Mouse (Mus musculus): Measurements from ENCODE around the gene Kif16b.

GRCm38 (mm10) chr2:142813033-142813432 is 88.3 kb downstream of the Kif16b start:
- TF ChIP-seq CTCF (IDR thresholded peaks at IDR 0.05; ENCODE audit: low read depth, low read length) (peak; percentile 50), POLR2A (IDR thresholded peaks at IDR 0.05; ENCODE audit: extremely low read depth, insufficient read depth, low read length) (no peak)

All from liver, adult 2 months (tissue).